Mouse (Mus musculus): ENCODE results near the gene Arl8a. TPM values are rescaled to one million over a fixed set of nuclear protein-coding genes. Genes with fewer than 3 reads are reported as not detected.

The Arl8a gene
- polyA plus RNA-seq, 1 experiment: 115 TPM

DNA sequence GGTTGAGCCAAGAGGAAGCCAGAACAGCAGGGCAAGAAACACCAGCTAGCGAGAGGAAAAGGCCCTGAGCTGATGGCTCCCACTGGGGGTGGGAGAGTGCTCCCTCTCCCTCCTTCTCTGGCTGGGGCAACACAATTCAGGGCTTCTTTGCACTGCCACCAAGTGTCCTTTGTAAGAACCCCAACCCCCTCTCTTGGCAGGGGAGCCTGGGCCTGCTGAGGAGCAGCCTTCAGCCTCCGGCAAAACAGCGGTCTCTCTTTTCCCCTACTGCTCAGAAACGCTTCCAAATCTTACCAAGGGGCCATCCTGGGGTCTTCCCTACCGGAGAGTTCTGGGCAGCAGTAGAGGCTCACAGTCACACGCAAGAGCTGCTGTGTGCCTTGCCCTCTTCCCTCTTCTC lies 16.1 kb downstream of the Arl8a start:
- no peak overlapping the region for H3K4me3 ChIP-seq (ENCODE audit: insufficient read depth, low read length)
- TF ChIP-seq CTCF (IDR thresholded peaks at IDR 0.05; ENCODE audit: borderline replicate concordance, insufficient read depth, low read length) (no peak), POLR2A (IDR thresholded peaks at IDR 0.05; ENCODE audit: low read depth, low read length) (no peak)
- H3K27ac ChIP-seq (ENCODE audit: insufficient read depth, low read length): no peak overlapping the region
- H3K4me1 ChIP-seq (ENCODE audit: control insufficient read depth, insufficient read depth, low read length): no peaks in the 10 kb centered on the region

DNA sequence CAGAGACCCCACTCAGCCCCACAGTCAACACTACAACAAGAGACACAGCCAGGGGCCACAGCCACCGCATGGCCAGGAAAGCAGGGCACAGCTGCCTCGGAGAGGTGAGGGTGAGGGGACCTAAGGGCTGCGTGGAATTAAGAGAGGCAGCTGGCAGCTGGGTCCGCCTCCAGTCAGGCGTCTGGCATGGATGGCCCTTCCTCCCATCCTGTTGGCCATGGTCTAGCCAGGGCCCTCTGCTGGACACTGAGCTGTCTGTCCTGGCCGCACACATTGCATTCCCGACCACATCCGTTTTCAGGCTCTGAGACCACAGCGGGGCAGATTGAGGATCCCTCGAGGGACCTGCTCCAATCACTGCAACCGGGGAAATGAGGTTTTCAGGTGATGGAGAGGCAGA lies 20.8 kb downstream of the Arl8a start, which contains the start of gene Gpr37l1:
Gpr37l1 (minus strand) TSS at position 247 of the 400 bp plus-strand sequence.
- Histone ChIP-seq H3K4me3 (ENCODE audit: insufficient read depth, low read length) (no peak within 1 kb of the TSS), H3K27ac (ENCODE audit: insufficient read depth, low read length) (no peak within 1 kb of the TSS), H3K4me1 (ENCODE audit: control insufficient read depth, insufficient read depth, low read length) (no peaks in the 10 kb centered on the region)
- TF ChIP-seq POLR2A (IDR thresholded peaks at IDR 0.05; ENCODE audit: low read depth, low read length): no peak
- TF ChIP-seq CTCF (IDR thresholded peaks at IDR 0.05; ENCODE audit: borderline replicate concordance, insufficient read depth, low read length): no peak

DNA sequence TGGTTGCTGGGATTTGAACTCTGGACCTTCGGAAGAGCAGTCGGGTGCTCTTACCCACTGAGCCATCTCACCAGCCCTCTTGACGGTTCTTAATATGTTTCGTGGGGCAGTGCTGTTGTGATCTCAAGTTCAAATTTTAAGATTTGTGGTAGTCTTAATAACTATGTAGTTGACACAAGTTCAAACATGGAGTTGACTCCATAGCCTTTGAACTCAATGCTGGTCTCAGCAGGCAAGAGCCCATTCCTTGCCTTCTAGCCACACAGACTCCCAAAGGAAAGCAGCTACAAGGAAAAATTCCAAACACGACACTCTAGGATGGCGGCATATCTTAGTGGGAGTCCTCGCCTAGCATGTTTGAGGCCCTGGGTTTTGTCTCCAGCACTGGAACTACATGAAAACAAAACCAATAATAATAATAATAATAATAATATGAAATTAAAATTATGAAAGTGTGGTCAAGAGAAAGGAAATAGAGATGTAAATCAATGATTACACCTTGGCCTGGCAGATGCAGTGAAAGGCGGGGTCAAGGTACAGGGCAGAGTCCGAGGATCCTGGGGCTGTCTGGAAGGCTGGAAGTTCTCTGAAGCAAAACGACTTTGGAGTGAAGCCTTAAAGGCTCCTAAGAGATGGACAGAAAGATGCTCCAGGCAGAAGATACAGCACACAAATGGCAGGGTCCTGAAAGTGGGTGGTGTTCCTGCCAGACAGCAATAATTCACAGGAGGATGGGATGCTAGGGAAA lies 22.0 kb downstream of the Arl8a start:
- no peak for TF ChIP-seq CTCF (IDR thresholded peaks at IDR 0.05; ENCODE audit: borderline replicate concordance, insufficient read depth, low read length)
- no peak for TF ChIP-seq POLR2A (IDR thresholded peaks at IDR 0.05; ENCODE audit: low read depth, low read length)
- Histone ChIP-seq H3K4me3 (ENCODE audit: insufficient read depth, low read length) (no peak overlapping the region), H3K27ac (ENCODE audit: insufficient read depth, low read length) (no peak overlapping the region), H3K4me1 (ENCODE audit: control insufficient read depth, insufficient read depth, low read length) (no peaks in the 10 kb centered on the region)

DNA sequence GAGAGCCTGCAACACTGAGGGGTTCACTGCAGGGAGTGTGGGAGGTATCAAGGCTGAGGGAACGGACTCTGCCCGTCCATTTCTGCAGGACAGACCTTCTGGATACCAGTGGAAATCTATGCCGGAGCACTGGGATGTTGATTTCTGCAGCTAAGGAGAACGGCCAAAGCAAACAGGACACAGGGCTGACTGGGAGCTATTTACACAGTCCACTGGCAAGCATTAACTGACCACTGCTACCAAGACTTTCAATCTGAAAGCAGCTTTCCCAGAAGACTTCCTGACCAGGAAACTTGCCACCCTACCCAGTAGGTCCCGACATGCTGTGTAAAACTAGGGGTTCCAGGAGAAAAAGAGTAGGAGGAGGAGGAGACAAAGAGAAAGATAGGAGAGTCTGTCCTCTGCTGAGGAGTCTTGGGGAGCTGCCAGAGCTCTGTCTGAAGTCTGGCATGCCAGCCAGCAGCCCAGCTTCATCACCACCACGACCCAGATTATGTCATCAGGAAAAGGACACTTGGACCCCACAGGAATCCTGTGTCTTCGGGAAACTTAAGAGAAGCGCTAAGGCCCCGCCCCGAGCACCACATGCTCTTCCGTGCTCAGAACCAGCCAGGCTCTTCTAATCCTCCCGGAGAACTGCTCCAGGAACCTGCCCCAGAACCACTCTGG lies 23.1 kb downstream of the Arl8a start:
- Histone ChIP-seq H3K4me1 (ENCODE audit: control insufficient read depth, insufficient read depth, low read length) (no peaks in the 10 kb centered on the region), H3K27ac (ENCODE audit: insufficient read depth, low read length) (no peak overlapping the region), H3K4me3 (ENCODE audit: insufficient read depth, low read length) (no peak overlapping the region)
- TF ChIP-seq POLR2A (IDR thresholded peaks at IDR 0.05; ENCODE audit: low read depth, low read length): no peak
- no peak for TF ChIP-seq CTCF (IDR thresholded peaks at IDR 0.05; ENCODE audit: borderline replicate concordance, insufficient read depth, low read length)

DNA sequence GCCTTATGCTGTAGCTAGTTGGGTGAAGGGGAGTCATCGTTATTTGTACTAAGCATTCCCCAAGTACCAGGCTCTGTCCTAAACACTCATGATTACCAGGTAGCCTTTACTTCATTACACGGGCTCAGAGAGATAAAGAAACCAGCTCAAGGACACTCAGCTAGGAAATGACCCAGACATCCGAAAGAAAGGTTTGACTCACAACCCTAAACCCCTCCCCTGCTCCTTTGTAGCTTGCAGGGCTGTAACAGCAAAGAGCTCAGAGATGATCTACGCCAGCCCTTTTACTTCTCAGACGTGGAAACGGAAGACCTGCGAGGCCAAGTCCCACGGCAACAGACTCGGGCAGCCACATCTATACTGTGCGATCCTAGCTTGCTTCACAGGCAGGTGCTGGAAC lies 23.7 kb downstream of the Arl8a start:
- H3K4me1 ChIP-seq (ENCODE audit: control insufficient read depth, insufficient read depth, low read length): no peaks in the 10 kb centered on the region
- TF ChIP-seq CTCF (IDR thresholded peaks at IDR 0.05; ENCODE audit: borderline replicate concordance, insufficient read depth, low read length): no peak
- TF ChIP-seq POLR2A (IDR thresholded peaks at IDR 0.05; ENCODE audit: low read depth, low read length): no peak
- H3K4me3 ChIP-seq (ENCODE audit: insufficient read depth, low read length): no peak overlapping the region
- H3K27ac ChIP-seq (ENCODE audit: insufficient read depth, low read length): no peak overlapping the region

DNA sequence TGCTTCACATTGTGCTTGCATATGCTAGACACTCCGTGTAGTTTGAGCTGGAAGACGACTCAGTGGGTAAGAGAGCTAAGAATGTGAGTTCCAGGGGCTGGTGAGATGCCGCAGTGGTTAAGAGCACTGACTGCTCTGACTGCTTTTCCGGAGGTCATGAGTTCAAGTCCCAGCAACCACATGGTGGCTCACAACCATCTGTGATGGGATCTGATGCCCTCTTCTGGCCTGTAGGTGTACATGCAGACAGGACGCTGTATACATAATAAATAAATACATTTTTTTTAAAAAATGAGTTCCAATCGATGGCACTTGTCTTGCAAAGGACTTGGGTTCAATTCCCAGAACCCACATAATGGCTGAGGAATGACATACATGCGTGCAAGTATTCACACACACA lies 24.6 kb downstream of the Arl8a start:
- Histone ChIP-seq H3K4me1 (ENCODE audit: control insufficient read depth, insufficient read depth, low read length) (no peaks in the 10 kb centered on the region), H3K27ac (ENCODE audit: insufficient read depth, low read length) (no peak overlapping the region), H3K4me3 (ENCODE audit: insufficient read depth, low read length) (no peak overlapping the region)
- TF ChIP-seq CTCF (IDR thresholded peaks at IDR 0.05; ENCODE audit: borderline replicate concordance, insufficient read depth, low read length) (no peak), POLR2A (IDR thresholded peaks at IDR 0.05; ENCODE audit: low read depth, low read length) (no peak)

DNA sequence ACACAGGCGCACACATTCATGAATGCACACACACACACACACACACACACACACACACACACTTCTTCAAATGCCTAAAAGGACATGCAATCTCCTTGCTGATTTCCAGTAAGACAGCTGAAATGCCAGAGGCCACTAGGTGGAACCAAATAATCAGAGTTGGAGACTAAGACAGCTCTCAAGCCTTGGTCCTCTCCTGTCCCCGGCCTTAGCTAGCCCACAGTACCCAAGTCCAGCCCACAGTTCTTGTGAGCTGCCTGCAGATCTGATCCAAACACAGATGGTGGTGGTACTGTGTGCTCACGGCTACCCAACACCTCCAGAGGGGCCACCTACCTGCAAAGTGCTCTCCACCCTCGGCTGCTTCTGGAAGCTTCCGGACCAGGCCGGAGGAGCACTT lies 25.4 kb downstream of the Arl8a start:
- Histone ChIP-seq H3K4me1 (ENCODE audit: control insufficient read depth, insufficient read depth, low read length) (no peaks in the 10 kb centered on the region), H3K27ac (ENCODE audit: insufficient read depth, low read length) (no peak overlapping the region), H3K4me3 (ENCODE audit: insufficient read depth, low read length) (no peak overlapping the region)
- TF ChIP-seq CTCF (IDR thresholded peaks at IDR 0.05; ENCODE audit: borderline replicate concordance, insufficient read depth, low read length) (no peak), POLR2A (IDR thresholded peaks at IDR 0.05; ENCODE audit: low read depth, low read length) (no peak)

DNA sequence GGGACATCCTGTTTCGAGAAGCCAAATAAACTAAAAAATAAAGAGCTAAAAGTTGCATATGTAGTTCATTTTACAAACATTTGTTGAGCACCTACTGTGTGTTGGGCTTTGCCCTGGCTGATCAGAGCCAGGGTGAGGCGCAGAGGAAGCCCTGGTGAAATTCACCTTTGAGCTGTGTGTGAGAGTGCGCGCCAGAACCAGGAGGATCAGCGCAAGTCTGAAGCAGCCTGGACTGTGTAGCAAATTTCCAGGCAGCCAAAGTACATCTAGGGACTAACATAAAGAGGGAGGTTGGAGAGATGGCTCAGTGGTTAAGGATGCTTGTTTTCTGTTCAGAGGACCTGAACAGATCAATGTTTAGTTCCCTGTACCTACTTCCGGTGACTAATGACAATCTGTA lies 26.7 kb downstream of the Arl8a start:
- H3K4me1 ChIP-seq (ENCODE audit: control insufficient read depth, insufficient read depth, low read length): no peaks in the 10 kb centered on the region
- no peak overlapping the region for H3K27ac ChIP-seq (ENCODE audit: insufficient read depth, low read length)
- H3K4me3 ChIP-seq (ENCODE audit: insufficient read depth, low read length): no peak overlapping the region
- TF ChIP-seq POLR2A (IDR thresholded peaks at IDR 0.05; ENCODE audit: low read depth, low read length): no peak

DNA sequence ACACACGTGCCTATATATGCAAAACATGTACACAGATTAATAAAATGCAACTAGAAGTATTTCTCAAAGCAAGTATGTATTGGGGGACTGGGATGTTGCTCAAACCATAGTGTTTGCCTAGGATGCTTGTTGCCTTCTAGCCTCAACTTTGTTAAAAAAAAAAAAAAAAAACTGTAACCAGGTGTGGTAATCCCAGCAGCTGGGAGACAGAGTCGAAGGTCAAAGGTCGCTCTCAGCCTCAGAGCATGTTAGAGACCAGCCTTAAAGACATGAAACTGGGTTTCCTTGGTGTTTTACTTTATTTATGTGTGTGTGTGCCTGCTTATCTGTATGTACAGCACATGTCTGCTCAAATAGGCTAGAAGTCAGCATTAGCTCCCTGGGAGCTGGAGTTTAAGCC lies 28.6 kb downstream of the Arl8a start:
- no peaks in the 10 kb centered on the region for H3K4me1 ChIP-seq (ENCODE audit: control insufficient read depth, insufficient read depth, low read length)
- no peak overlapping the region for H3K27ac ChIP-seq (ENCODE audit: insufficient read depth, low read length)
- H3K4me3 ChIP-seq (ENCODE audit: insufficient read depth, low read length): no peak overlapping the region
- TF ChIP-seq POLR2A (IDR thresholded peaks at IDR 0.05; ENCODE audit: low read depth, low read length): no peak
- TF ChIP-seq CTCF (IDR thresholded peaks at IDR 0.05; ENCODE audit: borderline replicate concordance, insufficient read depth, low read length): no peak

DNA sequence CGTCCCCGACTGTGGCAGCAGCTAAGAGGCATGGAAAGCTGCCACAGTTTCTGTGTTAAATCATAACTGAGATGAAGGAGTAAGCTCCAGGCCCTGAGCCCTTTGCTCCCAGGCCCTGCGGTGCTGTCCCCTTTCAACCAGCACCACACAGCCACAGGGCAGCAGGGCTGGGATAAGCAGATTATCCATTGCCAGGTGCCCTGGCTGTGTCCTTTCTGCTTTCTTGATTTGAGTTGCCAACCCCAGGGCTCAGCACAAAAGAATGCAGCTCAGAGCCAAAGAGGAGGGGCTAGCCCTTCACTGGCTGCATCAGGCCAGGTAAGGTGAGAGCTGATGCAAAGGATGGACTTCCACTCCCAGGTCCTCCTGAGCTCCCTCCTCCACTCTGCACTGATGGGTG lies 31.1 kb downstream of the Arl8a start:
- H3K27ac ChIP-seq (ENCODE audit: insufficient read depth, low read length): no peak overlapping the region
- H3K4me3 ChIP-seq (ENCODE audit: insufficient read depth, low read length): no peak overlapping the region
- no peaks in the 10 kb centered on the region for H3K4me1 ChIP-seq (ENCODE audit: control insufficient read depth, insufficient read depth, low read length)
- TF ChIP-seq CTCF (IDR thresholded peaks at IDR 0.05; ENCODE audit: borderline replicate concordance, insufficient read depth, low read length) (no peak), POLR2A (IDR thresholded peaks at IDR 0.05; ENCODE audit: low read depth, low read length) (no peak)
